Mouse (Mus musculus): ENCODE measurements around the gene Pamr1. TPM values are rescaled to one million over a fixed set of nuclear protein-coding genes. Genes with fewer than 3 reads are reported as not detected.

Gene Pamr1
- total RNA-seq (2021): 1 to 10 TPM; 1.5 to 3.8 TPM
- long read RNA-seq, experiment 1, transcript Pamr1-201 (11 exons, 2,864 nt): major isoform, 7 of 7 reads
- long read RNA-seq, experiment 1, partial matches to known transcripts: 0 of 7 reads
- long read RNA-seq, experiment 1, other reads (novel, unspliced or antisense): 0 of 7 reads
- long read RNA-seq, experiment 2, partial matches to known transcripts: 1 of 3 reads
- long read RNA-seq, experiment 2, other reads (novel, unspliced or antisense): 0 of 3 reads

GRCm38 (mm10) chr2:102549611-102550266 lies at the start of gene Pamr1:
Pamr1 (plus strand) TSS chr2:102550012.
- no peak for DNase-seq (ENCODE audit: low spot score in 2 of 2)

GRCm38 (mm10) chr2:102507633-102508032 lies 42.2 kb upstream of the Pamr1 start:
- DNase-seq (ENCODE audit: low spot score in 2 of 2): no peak

- no peak for DNase-seq (ENCODE audit: low spot score in 2 of 2)
Observed at GRCm38 (mm10) chr2:102508154-102508553, 41.7 kb upstream of the Pamr1 start.

GRCm38 (mm10) chr2:102519956-102520355 lies 29.9 kb upstream of the Pamr1 start:
- no peak for DNase-seq (ENCODE audit: low spot score in 2 of 2)

GRCm38 (mm10) chr2:102527563-102527962 lies 22.2 kb upstream of the Pamr1 start:
- no peak for DNase-seq (ENCODE audit: low spot score in 2 of 2)

GRCm38 (mm10) chr2:102533437-102533836 lies 16.4 kb upstream of the Pamr1 start:
- no peak for DNase-seq (ENCODE audit: low spot score in 2 of 2)

- DNase-seq (ENCODE audit: low spot score in 2 of 2): no peak
Observed at GRCm38 (mm10) chr2:102536766-102537165, 13.0 kb upstream of the Pamr1 start.

GRCm38 (mm10) chr2:102540438-102541230 lies 9.2 kb upstream of the Pamr1 start:
- no peak for DNase-seq (ENCODE audit: low spot score in 2 of 2)

GRCm38 (mm10) chr2:102541404-102542125 lies 8.2 kb upstream of the Pamr1 start:
- no peak for DNase-seq (ENCODE audit: low spot score in 2 of 2)

GRCm38 (mm10) chr2:102543961-102544719 lies 5.7 kb upstream of the Pamr1 start:
- no peak for DNase-seq (ENCODE audit: low spot score in 2 of 2)

- no peak for DNase-seq (ENCODE audit: low spot score in 2 of 2)
Observed at GRCm38 (mm10) chr2:102550910-102551582, 1.2 kb downstream of the Pamr1 start.

- DNase-seq (ENCODE audit: low spot score in 2 of 2): no peak
Observed at GRCm38 (mm10) chr2:102551594-102551993, 1.8 kb downstream of the Pamr1 start.

- DNase-seq (ENCODE audit: low spot score in 2 of 2): no peak
Observed at GRCm38 (mm10) chr2:102552095-102552537, 2.3 kb downstream of the Pamr1 start.

- no peak for DNase-seq (ENCODE audit: low spot score in 2 of 2)
Observed at GRCm38 (mm10) chr2:102557085-102557484, 7.3 kb downstream of the Pamr1 start.

- no peak for DNase-seq (ENCODE audit: low spot score in 2 of 2)
Observed at GRCm38 (mm10) chr2:102558965-102559364, 9.2 kb downstream of the Pamr1 start.

GRCm38 (mm10) chr2:102563848-102564247 lies 14.0 kb downstream of the Pamr1 start:
- DNase-seq (ENCODE audit: low spot score in 2 of 2): no peak

- DNase-seq (ENCODE audit: low spot score in 2 of 2): no peak
Observed at GRCm38 (mm10) chr2:102579248-102579647, 29.4 kb downstream of the Pamr1 start.

- no peak for DNase-seq (ENCODE audit: low spot score in 2 of 2)
Observed at GRCm38 (mm10) chr2:102589977-102590376, 40.2 kb downstream of the Pamr1 start.

- DNase-seq (ENCODE audit: low spot score in 2 of 2): no peak
Observed at GRCm38 (mm10) chr2:102594535-102594934, 44.7 kb downstream of the Pamr1 start.
